Mouse (Mus musculus) mouse trophoblast stem cell (cell line): Measurements from ENCODE around the gene Dera.

Experiments used
- in situ Hi-C, 2 experiments: fragments of 300-500 bp; cut with MseI, MboI; formaldehyde crosslinking; loops; 2 replicates in 1 of 2; 3 replicates in 1 of 2; pipeline ENCODE4 v1.15.1; 2025

Gene Dera

GRCm38 (mm10) chr6:137886210-137886979, 132.0 kb downstream of the Dera start:
- in situ Hi-C loops = no loop called here

GRCm38 (mm10) chr6:137887258-137887657, 132.9 kb downstream of the Dera start:
- in situ Hi-C loops = no loop called here

GRCm38 (mm10) chr6:137897671-137898070, 143.3 kb downstream of the Dera start:
- in situ Hi-C loops = no loop called here

- in situ Hi-C loops = no loop called here
Observed at GRCm38 (mm10) chr6:137901255-137901654, 146.9 kb downstream of the Dera start.
